Mouse (Mus musculus) embryonic fibroblast, embryonic 13.5 days (primary cell): ENCODE results near the gene Ruvbl2. TPM values are rescaled to one million over a fixed set of nuclear protein-coding genes. Genes with fewer than 3 reads are reported as not detected.
"Not testable (repeated sequence)": the region's sequence is repeated elsewhere in the genome, so short reads cannot be mapped to it uniquely, and the experiment has no call there.

Experiments
- H3K27ac ChIP-seq: 2 replicates; pipeline ENCODE4 v1.5.1; 2012; ENCODE audit warnings: low read length, control low read depth, inconsistent platforms; ENCODE audit not compliant: insufficient read depth
- H3K4me1 ChIP-seq: 2 replicates; pipeline ENCODE4 v1.6.1; 2011; ENCODE audit warnings: low read length; ENCODE audit not compliant: control insufficient read depth, insufficient read depth
- H3K4me3 ChIP-seq: 2 replicates; pipeline ENCODE4 v1.5.1; 2011; ENCODE audit warnings: mild to moderate bottlenecking, control low read depth, low read length; ENCODE audit not compliant: insufficient read depth
- CTCF ChIP-seq: IDR thresholded peaks from 2 replicates; pipeline ENCODE4 v1.5.1; 2011; ENCODE audit warnings: mild to moderate bottlenecking, control low read depth, low read length, moderate library complexity, borderline replicate concordance; ENCODE audit not compliant: insufficient read depth
- POLR2A ChIP-seq: IDR thresholded peaks from 2 replicates; pipeline ENCODE4 v1.6.1; 2011; ENCODE audit warnings: low read depth, mild to moderate bottlenecking, control low read depth, low read length, moderate library complexity
- polyA plus RNA-seq: library from polyadenylated mRNA; stranded (reverse); fragments of >200 nt; gene quantifications from 2 replicates; pipeline ENCODE4 v1.2.4, GENCODE M21; 2011; ENCODE audit warnings: low read depth; ENCODE audit not compliant: missing spikeins, insufficient read length

Gene Ruvbl2
- polyA plus RNA-seq: 67.9 and 74.6 TPM in 2 replicates

GRCm38 (mm10) chr7:45437521-45438276 lies at the start of gene Ruvbl2:
Ruvbl2 (minus strand) TSS chr7:45438096.
- Histone ChIP-seq H3K4me1 (0 out of 2 replicates have a peak, but pooled peaks cover 5% of the 10 kb centered on the region), H3K27ac (no peak within 1 kb of the TSS), H3K4me3 (no peak within 1 kb of the TSS)
- TF ChIP-seq CTCF: no peak
- TF ChIP-seq POLR2A: no peak

GRCm38 (mm10) chr7:45486761-45487415 lies 49.0 kb upstream of the Ruvbl2 start, which contains the start of gene Gm45808:
Gm45808 (minus strand) TSS chr7:45486811.
- TF ChIP-seq POLR2A (no peak), CTCF (no peak)
- H3K4me3 ChIP-seq: no peak within 1 kb of the TSS
- H3K27ac ChIP-seq: no peak within 1 kb of the TSS
- H3K4me1 ChIP-seq: peaks cover 5% of the 10 kb centered on the region; the same call in 1 of the 2 replicates

GRCm38 (mm10) chr7:45486158-45486557 lies 48.3 kb upstream of the Ruvbl2 start:
- Histone ChIP-seq H3K4me3 (no peak overlapping the region), H3K27ac (no peak overlapping the region), H3K4me1 (peaks cover 3% of the 10 kb centered on the region; the same call in 1 of the 2 replicates)
- TF ChIP-seq POLR2A (no peak), CTCF (no peak)

- H3K27ac ChIP-seq, H3K4me3 ChIP-seq, H3K4me1 ChIP-seq: not testable (repeated sequence)
These were observed 47.1 kb upstream of the Ruvbl2 start for GRCm38 (mm10) chr7:45484985-45485384.

GRCm38 (mm10) chr7:45482166-45482565 lies 44.3 kb upstream of the Ruvbl2 start:
- Histone ChIP-seq H3K27ac (no peak overlapping the region), H3K4me1 (no peaks in the 10 kb centered on the region), H3K4me3 (no peak overlapping the region)
- no peak for TF ChIP-seq CTCF
- TF ChIP-seq POLR2A: no peak

GRCm38 (mm10) chr7:45481374-45481927 lies 43.6 kb upstream of the Ruvbl2 start, which contains the start of gene Tulp2:
Tulp2 (plus strand) TSS chr7:45481877.
- H3K4me1 ChIP-seq: no peaks in the 10 kb centered on the region
- no peak within 1 kb of the TSS for H3K27ac ChIP-seq
- TF ChIP-seq CTCF (no peak), POLR2A (no peak)
- no peak within 1 kb of the TSS for H3K4me3 ChIP-seq

GRCm38 (mm10) chr7:45480310-45480709 lies 42.4 kb upstream of the Ruvbl2 start:
- H3K27ac ChIP-seq, H3K4me1 ChIP-seq, H3K4me3 ChIP-seq: not testable (repeated sequence)

GRCm38 (mm10) chr7:45478774-45479173 lies 40.9 kb upstream of the Ruvbl2 start:
- Histone ChIP-seq H3K27ac (no peak overlapping the region), H3K4me3 (no peak overlapping the region), H3K4me1 (no peaks in the 10 kb centered on the region)
- TF ChIP-seq CTCF (no peak), POLR2A (no peak)

- TF ChIP-seq CTCF: peak; percentile 29; the same call in 1 of the 2 replicates
- no peak for TF ChIP-seq POLR2A
- H3K4me1 ChIP-seq: no peaks in the 10 kb centered on the region
- H3K4me3 ChIP-seq: no peak overlapping the region
- H3K27ac ChIP-seq: no peak overlapping the region
These were observed 39.1 kb upstream of the Ruvbl2 start for GRCm38 (mm10) chr7:45477003-45477402.

- H3K27ac ChIP-seq: no peak overlapping the region
- no peak for TF ChIP-seq POLR2A
- no peak for TF ChIP-seq CTCF
- no peak overlapping the region for H3K4me3 ChIP-seq
- H3K4me1 ChIP-seq: no peaks in the 10 kb centered on the region
These were observed 38.6 kb upstream of the Ruvbl2 start for GRCm38 (mm10) chr7:45476453-45476852.
